Mouse (Mus musculus) frontal cortex, adult (tissue): ENCODE measurements around the gene Bcas3.

ENCODE experiments used
- ATAC-seq: cut with Nextera tagmentation; 2 replicates; pipeline ENCODE4 v1.9.2; 2017; ENCODE audit warnings: mild to moderate bottlenecking, moderate library complexity, mixed read lengths; ENCODE audit not compliant: low TSS enrichment

Gene Bcas3

GRCm38 (mm10) chr11:85751171-85751570 is 398.2 kb downstream of the Bcas3 start:
- ATAC-seq = no peak

- peak; percentile 84 for ATAC-seq
Measured at GRCm38 (mm10) chr11:85754631-85755502, 401.9 kb downstream of the Bcas3 start.

- peak; percentile 71 for ATAC-seq
Measured at GRCm38 (mm10) chr11:85755503-85756044, 402.6 kb downstream of the Bcas3 start.

GRCm38 (mm10) chr11:85758891-85759290 is 405.9 kb downstream of the Bcas3 start:
- ATAC-seq = no peak

- ATAC-seq = peak; percentile 14; the same call in 1 of the 2 replicates
Measured at GRCm38 (mm10) chr11:85759634-85760439, 406.9 kb downstream of the Bcas3 start.

- ATAC-seq = peak; percentile 83
Measured at GRCm38 (mm10) chr11:85760486-85761141, 407.6 kb downstream of the Bcas3 start.

GRCm38 (mm10) chr11:85761170-85761569 is 408.2 kb downstream of the Bcas3 start:
- ATAC-seq = no peak

GRCm38 (mm10) chr11:85763655-85764054 is 410.7 kb downstream of the Bcas3 start:
- no peak for ATAC-seq

GRCm38 (mm10) chr11:85766106-85766723 is 413.2 kb downstream of the Bcas3 start:
- peak; percentile 64; the same call in 1 of the 2 replicates for ATAC-seq

GRCm38 (mm10) chr11:85766811-85767210 is 413.8 kb downstream of the Bcas3 start:
- ATAC-seq = no peak

GRCm38 (mm10) chr11:85769740-85770139 is 416.8 kb downstream of the Bcas3 start:
- ATAC-seq = no peak

GRCm38 (mm10) chr11:85773391-85773790 is 420.4 kb downstream of the Bcas3 start:
- no peak for ATAC-seq

GRCm38 (mm10) chr11:85774707-85775106 is 421.7 kb downstream of the Bcas3 start:
- no peak for ATAC-seq

GRCm38 (mm10) chr11:85775492-85775891 is 422.5 kb downstream of the Bcas3 start:
- ATAC-seq = no peak

- no peak for ATAC-seq
Measured at GRCm38 (mm10) chr11:85776861-85777360, 423.9 kb downstream of the Bcas3 start.

- ATAC-seq = no peak
Measured at GRCm38 (mm10) chr11:85777950-85778349, 425.0 kb downstream of the Bcas3 start.

GRCm38 (mm10) chr11:85780303-85780702 is 427.3 kb downstream of the Bcas3 start:
- no peak for ATAC-seq

GRCm38 (mm10) chr11:85786113-85786718 is 433.2 kb downstream of the Bcas3 start:
- no peak for ATAC-seq

GRCm38 (mm10) chr11:85789750-85790149 is 436.8 kb downstream of the Bcas3 start:
- no peak for ATAC-seq

- no peak for ATAC-seq
Measured at GRCm38 (mm10) chr11:85790267-85790666, 437.3 kb downstream of the Bcas3 start.

GRCm38 (mm10) chr11:85791212-85791611 is 438.2 kb downstream of the Bcas3 start:
- ATAC-seq = no peak
